Comparison of ENCODE assay signal across 15 mouse cellular contexts in the genomic region with DNA sequence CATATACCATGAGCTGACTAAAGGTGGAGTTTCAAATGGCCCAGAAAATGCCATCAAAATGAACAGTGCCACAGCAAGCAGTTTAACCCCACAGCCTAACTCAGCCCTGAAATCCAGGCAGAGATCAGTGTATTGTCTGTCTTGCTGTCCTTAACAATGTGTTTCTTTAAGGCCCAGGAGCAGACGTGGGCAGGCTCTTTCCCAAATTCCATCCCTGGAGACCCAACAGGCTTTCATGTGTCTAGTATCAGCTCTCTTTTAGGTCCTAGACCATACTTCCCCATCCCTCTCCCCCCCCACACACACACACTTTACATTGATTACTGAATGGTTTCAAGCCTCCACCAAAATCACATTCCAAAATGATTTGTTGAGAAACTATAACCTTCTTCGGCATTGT. TPM values are rescaled to one million over a fixed set of nuclear protein-coding genes. Genes with fewer than 3 reads are reported as not detected.
DNase-seq lines count a peak whose midpoint lies in the region; ATAC-seq and TF ChIP-seq lines count a peak whose summit lies in the region.
"Had no signal": no experiment of that assay in that cellular context is flagged by ENCODE, and none has a peak within 500 bp of the region (broad histone marks: within the 10 kb centered on the region; RNA-seq: fewer than 3 reads in every experiment).

No protein-coding gene starts in this region.

- ATAC-seq in hindbrain, embryonic 11.5 days (ENCODE audit: low FRiP score) = no peak
- no peak for ATAC-seq in hindbrain, embryonic 13.5 days (ENCODE audit: low FRiP score)
- ATAC-seq in forebrain, postnatal 0 days = no peak
- ATAC-seq: intestine, embryonic 15.5 days; liver, embryonic 12.5 days; lung, postnatal 0 days had no signal

- peaks cover 12% of the 10 kb centered on the region; the same call in 1 of the 2 replicates for H3K4me1 ChIP-seq in hindbrain, embryonic 11.5 days (replicated peaks; ENCODE audit: control insufficient read depth, insufficient read depth, low read length)
- H3K4me1 ChIP-seq in hindbrain, embryonic 13.5 days (replicated peaks) = peaks cover 65% of the 10 kb centered on the region
- H3K4me1 ChIP-seq in forebrain, postnatal 0 days (ENCODE audit: insufficient read depth) = 0 out of 2 replicates have a peak, but pooled peaks cover 5% of the 10 kb centered on the region
- H3K4me1 ChIP-seq: liver, embryonic 12.5 days had no signal

- WGBS in hindbrain, embryonic 11.5 days = 22% methylated on average over 2 of the region's 2 CpGs
- 30% methylated on average over 2 of the region's 2 CpGs for WGBS in hindbrain, embryonic 13.5 days
- 24% methylated on average over 2 of the region's 2 CpGs for WGBS in forebrain, postnatal 0 days

- H3K27ac ChIP-seq in hindbrain, embryonic 11.5 days (ENCODE audit: low read depth, low read length) = no peak overlapping the region
- H3K27ac ChIP-seq in hindbrain, embryonic 13.5 days = no peak overlapping the region
- no peak overlapping the region for H3K27ac ChIP-seq in forebrain, postnatal 0 days (ENCODE audit: low read depth, low read length)
- H3K27ac ChIP-seq: embryonic facial prominence, embryonic 13.5 days; intestine, embryonic 15.5 days; liver, embryonic 12.5 days had no signal

- H3K4me3 ChIP-seq in hindbrain, embryonic 11.5 days (ENCODE audit: low read depth, low read length) = no peak overlapping the region
- H3K4me3 ChIP-seq in hindbrain, embryonic 13.5 days = no peak overlapping the region
- no peak overlapping the region for H3K4me3 ChIP-seq in forebrain, postnatal 0 days (ENCODE audit: low read depth, low read length)
- H3K4me3 ChIP-seq: embryonic facial prominence, embryonic 13.5 days; intestine, embryonic 15.5 days; liver, embryonic 12.5 days; megakaryocyte, embryonic 14.5 days had no signal

- H3K9ac ChIP-seq in hindbrain, embryonic 11.5 days (ENCODE audit: low read depth, low read length) = no peak overlapping the region
- H3K9ac ChIP-seq in hindbrain, embryonic 13.5 days = no peak overlapping the region
- H3K9ac ChIP-seq in forebrain, postnatal 0 days = no peak overlapping the region
- H3K9ac ChIP-seq: embryonic facial prominence, embryonic 13.5 days; intestine, embryonic 15.5 days; liver, embryonic 12.5 days had no signal

- peaks cover 30% of the 10 kb centered on the region for H3K27me3 ChIP-seq in hindbrain, embryonic 11.5 days (ENCODE audit: control insufficient read depth, insufficient read depth, low read length)
- H3K27me3 ChIP-seq in hindbrain, embryonic 13.5 days = peaks cover 83% of the 10 kb centered on the region
- H3K27me3 ChIP-seq in forebrain, postnatal 0 days (ENCODE audit: insufficient read depth, low read length) = peaks cover 86% of the 10 kb centered on the region

- H3K4me2 ChIP-seq in hindbrain, embryonic 11.5 days (replicated peaks; ENCODE audit: low read depth, low read length) = no peak overlapping the region
- H3K4me2 ChIP-seq in hindbrain, embryonic 13.5 days = no peak overlapping the region
- H3K4me2 ChIP-seq in forebrain, postnatal 0 days (ENCODE audit: low read depth) = no peak overlapping the region
- H3K4me2 ChIP-seq: embryonic facial prominence, embryonic 13.5 days; intestine, embryonic 15.5 days; liver, embryonic 12.5 days had no signal

- DNase-seq in hindbrain, embryonic 11.5 days (ENCODE audit: low spot score) = peak; percentile 39
- DNase-seq in retina, embryonic 14.5 days (ENCODE audit: low spot score) = peak; percentile 3
- DNase-seq in retina, postnatal 1 day = no peak
- DNase-seq in forebrain, postnatal 0 days = peak; percentile 36
- DNase-seq in thymus, postnatal 14 days = no peak
- no peak for DNase-seq in cerebellum, adult 9-11 months
- DNase-seq: gastrocnemius, postnatal 10 days; heart, postnatal 14 days; right cerebral cortex, postnatal 25 days had no signal

- H3K36me3 ChIP-seq in hindbrain, embryonic 11.5 days (ENCODE audit: control insufficient read depth, insufficient read depth, low read length) = no peaks in the 10 kb centered on the region
- no peaks in the 10 kb centered on the region for H3K36me3 ChIP-seq in hindbrain, embryonic 13.5 days
- no peaks in the 10 kb centered on the region for H3K36me3 ChIP-seq in forebrain, postnatal 0 days (ENCODE audit: insufficient read depth)
- H3K36me3 ChIP-seq: embryonic facial prominence, embryonic 13.5 days; intestine, embryonic 15.5 days; liver, embryonic 12.5 days had no signal

- H3K9me3 ChIP-seq in hindbrain, embryonic 11.5 days (ENCODE audit: control insufficient read depth, low read length) = no peaks in the 10 kb centered on the region
- H3K9me3 ChIP-seq in hindbrain, embryonic 13.5 days = no peaks in the 10 kb centered on the region
- H3K9me3 ChIP-seq in forebrain, postnatal 0 days (ENCODE audit: low read length) = no peaks in the 10 kb centered on the region
- H3K9me3 ChIP-seq: embryonic facial prominence, embryonic 13.5 days; intestine, embryonic 15.5 days; liver, embryonic 12.5 days; megakaryocyte, embryonic 14.5 days had no signal

- TF ChIP-seq CTCF in forebrain, postnatal 0 days (IDR thresholded peaks at IDR 0.05; ENCODE audit: low read depth) = no peak

RNA-seq across cellular contexts. Expression of a gene that starts 24.5 kb away (rescaled TPM):
- 95.6 and 120 TPM in 2 replicates for polyA plus RNA-seq in hindbrain, embryonic 11.5 days (2014; fragmentation: Nextera tagmentation; extraction: Ambion mirVana)
- 118 and 134 TPM in 2 replicates for polyA plus RNA-seq in hindbrain, embryonic 13.5 days (2015; fragmentation: Nextera tagmentation; extraction: Ambion mirVana)
- total RNA-seq in forebrain, postnatal 0 days (2014; rRNA removed) = 23.7 and 49.9 TPM in 2 replicates
- 46.4 and 92.8 TPM in 2 replicates for polyA plus RNA-seq in forebrain, postnatal 0 days (2015; fragmentation: Nextera tagmentation; extraction: Ambion mirVana)

Comparison
In these comparisons a context has a peak if more than half of its experiments do, and no peak if none do; other contexts are left out.
1. DNase-seq: peak in hindbrain, embryonic 11.5 days (single experiment), retina, embryonic 14.5 days (single experiment) and forebrain, postnatal 0 days (single experiment); none in retina, postnatal 1 day (single experiment), thymus, postnatal 14 days (single experiment) and cerebellum, adult 9-11 months (single experiment).